Mouse (Mus musculus): ENCODE measurements around the gene Zdhhc16.
A peak's percentile ranks its signal among the peaks of the same experiment; 100 is the strongest.

DNA sequence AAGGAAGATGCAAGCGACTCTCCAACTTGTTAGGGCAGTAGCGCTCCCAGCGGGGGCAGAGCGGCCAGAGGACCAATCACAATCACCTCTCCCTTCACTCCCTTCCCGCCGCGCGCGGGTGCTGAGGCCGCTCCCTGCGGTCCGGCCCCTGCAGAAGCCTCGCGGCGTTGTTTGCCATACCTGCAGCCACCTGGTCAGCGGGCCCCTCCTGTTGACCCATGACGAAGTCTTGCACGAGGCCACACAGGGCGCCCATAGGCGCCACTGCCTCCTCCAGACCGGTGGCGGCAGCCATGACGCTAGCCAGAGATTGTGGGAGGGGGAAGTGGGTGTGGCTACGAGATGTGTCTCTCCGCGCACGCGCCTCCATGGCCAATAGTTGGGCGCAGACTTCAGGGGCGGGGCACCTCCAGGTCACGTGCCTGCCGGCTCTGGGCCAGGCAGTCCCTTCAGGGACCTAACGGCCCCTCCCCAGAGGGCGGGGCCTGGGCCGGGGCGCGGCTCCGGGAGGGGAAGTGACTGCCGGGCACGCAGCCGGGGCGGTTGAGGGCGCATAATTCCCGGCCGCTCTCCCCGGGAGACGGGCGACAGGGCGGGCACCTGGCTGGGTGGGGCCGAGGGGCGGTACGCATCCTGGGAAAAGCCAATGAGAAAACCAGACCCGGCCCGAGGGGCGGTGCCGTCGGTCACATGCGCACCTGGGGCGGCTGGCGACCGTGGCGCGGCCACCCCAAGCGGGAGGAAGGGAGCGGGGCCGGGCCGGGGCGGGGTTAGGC lies 47.7 kb downstream of the Zdhhc16 start, which contains the start of gene Mms19:
- TF ChIP-seq POLR2A (IDR thresholded peaks at IDR 0.05; ENCODE audit: control insufficient read depth, extremely low read depth, insufficient read depth, low read length, poor library complexity) = peak; percentile 83
- TF ChIP-seq CTCF (IDR thresholded peaks at IDR 0.05; ENCODE audit: borderline replicate concordance, control insufficient read depth, extremely low read depth, insufficient read depth, low read length, poor library complexity) = peak; percentile 48; the same call in 1 of the 2 replicates
